Mouse (Mus musculus) small intestine, adult 2 months (tissue): ENCODE measurements around the gene Alx3.

Source experiments
- CTCF ChIP-seq: fragments of 200-500 bp; IDR thresholded peaks from 2 replicates; pipeline ENCODE4 v1.5.1; 2012; ENCODE audit warnings: low read depth, mild to moderate bottlenecking, control low read depth, inconsistent platforms, low read length, moderate library complexity, mixed read lengths; ENCODE audit not compliant: insufficient replicate concordance, insufficient read length; ENCODE audit errors: extremely low read depth
- POLR2A ChIP-seq: fragments of 200-500 bp; IDR thresholded peaks from 2 replicates; pipeline ENCODE4 v1.6.1; 2012; ENCODE audit warnings: low read depth, mild to moderate bottlenecking, control low read depth, inconsistent platforms, low read length, moderate library complexity

DNA sequence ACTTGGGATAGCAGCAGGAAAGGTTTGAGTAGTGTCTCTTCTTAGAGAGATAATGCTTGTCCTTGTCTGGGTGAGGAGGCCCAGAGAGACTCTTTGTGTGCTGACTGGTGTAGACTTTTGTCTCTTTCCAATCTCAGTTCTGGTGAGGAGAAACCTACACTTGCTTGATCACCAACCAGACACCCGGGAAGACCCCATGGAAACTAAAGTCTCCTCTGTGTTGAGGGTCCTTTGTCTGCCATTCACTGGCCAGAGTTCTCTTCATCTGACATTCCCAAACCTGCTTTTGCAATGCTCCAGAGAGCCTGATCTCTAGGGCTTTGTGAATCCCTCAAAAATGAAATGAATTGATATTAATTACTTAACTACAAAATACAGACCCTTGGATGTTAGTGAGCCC, 10.9 kb upstream of the Alx3 start:
- TF ChIP-seq POLR2A = no peak
- no peak for TF ChIP-seq CTCF
